Mouse (Mus musculus): ENCODE measurements around the gene Plac9b.
"Not testable (repeated sequence)": the region's sequence is repeated elsewhere in the genome, so short reads cannot be mapped to it uniquely, and the experiment has no call there.

GRCm38 (mm10) chr14:26175028-26175427, 7.3 kb downstream of the Plac9b start:
- not testable (repeated sequence) for TF ChIP-seq CTCF (IDR thresholded peaks at IDR 0.05; ENCODE audit: low read depth, low read length); TAL1 (conservative IDR thresholded peaks at IDR 0.05; ENCODE audit: low read depth, low read length); POLR2AphosphoS5 (IDR thresholded peaks at IDR 0.05; ENCODE audit: insufficient replicate concordance, low read depth, low read length); GATA1 (IDR thresholded peaks at IDR 0.05; ENCODE audit: borderline replicate concordance, low read length); GATA2 (IDR thresholded peaks at IDR 0.05; ENCODE audit: borderline replicate concordance, low read depth, low read length)

Measured in G1E (cell line).